Mouse (Mus musculus) MEL (cell line): ENCODE measurements around the gene Agbl5. TPM values are rescaled to one million over a fixed set of nuclear protein-coding genes. Genes with fewer than 3 reads are reported as not detected.

ENCODE experiments used
- DNase-seq: peaks from one replicate; pipeline ENCODE4 v3.0.0; 2011; ENCODE audit warnings: low read depth, low spot score
- H3K27ac ChIP-seq: 2 replicates; pipeline ENCODE4 v1.5.1; 2012; ENCODE audit warnings: low read depth, mild to moderate bottlenecking, control low read depth, low read length, moderate library complexity; ENCODE audit not compliant: control insufficient read depth
- H3K27me3 ChIP-seq, 2 experiments: fragments of 150-350 bp in 1 of 2; sonication (generic) in 1 of 2; 2 replicates each; pipeline ENCODE4 v1.6.1; 2012; ENCODE audit warnings: low read length in 2 of 2, mild to moderate bottlenecking in 2 of 2, improper control_type of control experiment in 1 of 2, moderate library complexity in 1 of 2; ENCODE audit not compliant: insufficient read depth in 2 of 2, control insufficient read depth in 1 of 2
- H3K36me3 ChIP-seq, 2 experiments: 2 replicates each; pipeline ENCODE4 v1.6.1; 2012 to 2014; ENCODE audit warnings: low read length in 2 of 2, improper control_type of control experiment in 1 of 2, inconsistent platforms in 1 of 2, mild to moderate bottlenecking in 1 of 2; ENCODE audit not compliant: insufficient read depth in 2 of 2, control insufficient read depth in 1 of 2
- H3K4me1 ChIP-seq, 2 experiments: fragments of 150-350 bp in 1 of 2; sonication (generic) in 1 of 2; 2 replicates each; pipeline ENCODE4 v1.6.1; 2012; ENCODE audit warnings: low read length in 2 of 2, improper control_type of control experiment in 1 of 2, mild to moderate bottlenecking in 1 of 2; ENCODE audit not compliant: insufficient read depth in 2 of 2, control insufficient read depth in 1 of 2
- H3K4me3 ChIP-seq, 2 experiments: fragments of 150-350 bp in 1 of 2; sonication (generic) in 1 of 2; 2 replicates each; pipeline ENCODE4 v1.5.1; 2012; ENCODE audit warnings: low read depth in 2 of 2, low read length in 2 of 2, mild to moderate bottlenecking in 2 of 2, moderate library complexity in 2 of 2, control low read depth in 1 of 2, improper control_type of control experiment in 1 of 2; ENCODE audit not compliant: control insufficient read depth in 1 of 2, insufficient read depth in 1 of 2
- H3K79me2 ChIP-seq: 2 replicates; pipeline ENCODE4 v1.6.1; 2012; ENCODE audit warnings: mild to moderate bottlenecking, low read length, moderate library complexity; ENCODE audit not compliant: control insufficient read depth, poor library complexity, insufficient read depth
- H3K9ac ChIP-seq: 2 replicates; pipeline ENCODE4 v1.6.1; 2012; ENCODE audit warnings: low read depth, mild to moderate bottlenecking, control low read depth, low read length, moderate library complexity; ENCODE audit not compliant: control insufficient read depth, poor library complexity, severe bottlenecking
- H3K9me3 ChIP-seq: fragments of 150-350 bp; sonication (generic); replicated peaks from 2 replicates; pipeline ENCODE4 v1.6.1; 2012; ENCODE audit warnings: mild to moderate bottlenecking, low read length, improper control_type of control experiment, moderate library complexity; ENCODE audit not compliant: insufficient read depth
- CHD1 ChIP-seq: IDR thresholded peaks from 2 replicates; pipeline ENCODE4 v1.6.1; 2012; ENCODE audit warnings: low read depth, mild to moderate bottlenecking, inconsistent platforms, low read length, improper control_type of control experiment
- CHD2 ChIP-seq: IDR thresholded peaks from 2 replicates; pipeline ENCODE4 v1.6.1; 2011; ENCODE audit warnings: low read length, improper control_type of control experiment
- CTCF ChIP-seq, 3 experiments: IDR thresholded peaks in 2 of 3; conservative IDR thresholded peaks in 1 of 3; 2 replicates each; pipeline ENCODE4 v1.5.1; 2011 to 2012; ENCODE audit warnings: low read length in 3 of 3, low read depth in 2 of 3, mild to moderate bottlenecking in 2 of 3, improper control_type of control experiment in 1 of 3, inconsistent platforms in 1 of 3, mixed read lengths in 1 of 3, moderate library complexity in 1 of 3; ENCODE audit not compliant: control insufficient read depth in 1 of 3, insufficient read depth in 1 of 3, poor library complexity in 1 of 3, severe bottlenecking in 1 of 3
- E2F4 ChIP-seq: IDR thresholded peaks from 2 replicates; pipeline ENCODE4 v1.6.1; 2011; ENCODE audit warnings: low read depth, low read length, improper control_type of control experiment, borderline replicate concordance
- ELF1 ChIP-seq: IDR thresholded peaks from 2 replicates; pipeline ENCODE4 v1.6.1; 2014; ENCODE audit warnings: low read depth, mild to moderate bottlenecking, inconsistent platforms, low read length, improper control_type of control experiment, moderate library complexity
- EP300 ChIP-seq, 2 experiments: IDR thresholded peaks; 2 replicates each; pipeline ENCODE4 v1.6.1; 2011; ENCODE audit warnings: improper control_type of control experiment in 2 of 2, low read length in 2 of 2, low read depth in 1 of 2, mild to moderate bottlenecking in 1 of 2
- GABPA ChIP-seq: IDR thresholded peaks from 2 replicates; pipeline ENCODE4 v1.6.1; 2012; ENCODE audit warnings: low read depth, mild to moderate bottlenecking, inconsistent platforms, low read length, improper control_type of control experiment, moderate library complexity
- HCFC1 ChIP-seq: IDR thresholded peaks from 2 replicates; pipeline ENCODE4 v1.6.1; 2012; ENCODE audit warnings: low read depth, mild to moderate bottlenecking, inconsistent platforms, low read length, improper control_type of control experiment, moderate library complexity
- JUND ChIP-seq: IDR thresholded peaks from 2 replicates; pipeline ENCODE4 v1.6.1; 2011; ENCODE audit warnings: low read depth, mild to moderate bottlenecking, improper control_type of control experiment, low read length
- KAT2A ChIP-seq: conservative IDR thresholded peaks from 2 replicates; pipeline ENCODE4 v1.6.1; 2012; ENCODE audit warnings: low read depth, low read length, improper control_type of control experiment, inconsistent platforms
- MAX ChIP-seq: IDR thresholded peaks from 2 replicates; pipeline ENCODE4 v1.6.1; 2011; ENCODE audit warnings: low read length, improper control_type of control experiment
- MAZ ChIP-seq: IDR thresholded peaks from 2 replicates; pipeline ENCODE4 v1.6.1; 2012; ENCODE audit warnings: low read depth, mild to moderate bottlenecking, inconsistent platforms, low read length, improper control_type of control experiment
- MYC ChIP-seq: IDR thresholded peaks from 2 replicates; pipeline ENCODE4 v1.6.1; 2011; ENCODE audit warnings: low read depth, mild to moderate bottlenecking, low read length, improper control_type of control experiment, moderate library complexity
- NRF1 ChIP-seq: IDR thresholded peaks from 2 replicates; pipeline ENCODE4 v1.6.1; 2014; ENCODE audit warnings: low read depth, mild to moderate bottlenecking, inconsistent platforms, low read length, improper control_type of control experiment, moderate library complexity; ENCODE audit not compliant: poor library complexity, insufficient read depth, severe bottlenecking
- POLR2AphosphoS2 ChIP-seq: IDR thresholded peaks from 2 replicates; pipeline ENCODE4 v1.6.1; 2011; ENCODE audit warnings: low read length, improper control_type of control experiment
- POLR2AphosphoS5 ChIP-seq: IDR thresholded peaks from 2 replicates; pipeline ENCODE4 v1.6.1; 2012; ENCODE audit warnings: low read depth, borderline replicate concordance, mild to moderate bottlenecking, inconsistent platforms, low read length, moderate library complexity, mixed read lengths
- RAD21 ChIP-seq: IDR thresholded peaks from 2 replicates; pipeline ENCODE4 v1.6.1; 2011; ENCODE audit warnings: mild to moderate bottlenecking, low read depth, low read length, improper control_type of control experiment
- RCOR1 ChIP-seq: IDR thresholded peaks from 2 replicates; pipeline ENCODE4 v1.6.1; 2012; ENCODE audit warnings: low read depth, mild to moderate bottlenecking, inconsistent platforms, low read length, improper control_type of control experiment
- USF1 ChIP-seq: IDR thresholded peaks from 2 replicates; pipeline ENCODE4 v1.6.1; 2014; ENCODE audit warnings: low read depth, mild to moderate bottlenecking, inconsistent platforms, low read length, improper control_type of control experiment, moderate library complexity
- USF2 ChIP-seq, 2 experiments: IDR thresholded peaks; 2 replicates each; pipeline ENCODE4 v1.6.1; 2011 to 2012; ENCODE audit warnings: improper control_type of control experiment in 2 of 2, low read length in 2 of 2, borderline replicate concordance in 1 of 2, inconsistent platforms in 1 of 2, low read depth in 1 of 2, mild to moderate bottlenecking in 1 of 2; ENCODE audit not compliant: insufficient read depth in 1 of 2
- ZC3H11A ChIP-seq: IDR thresholded peaks from 2 replicates; pipeline ENCODE4 v1.6.1; 2012; ENCODE audit warnings: low read depth, mild to moderate bottlenecking, inconsistent platforms, low read length, improper control_type of control experiment
- ZNF384 ChIP-seq: IDR thresholded peaks from 2 replicates; pipeline ENCODE4 v1.6.1; 2012; ENCODE audit warnings: low read depth, mild to moderate bottlenecking, inconsistent platforms, low read length, improper control_type of control experiment
- polyA plus RNA-seq, 2 experiments: library from polyadenylated mRNA; stranded (reverse) in 1 of 2; unstranded in 1 of 2; fragments of >175 nt in 1 of 2; fragments of >200 nt in 1 of 2; gene quantifications; 2 replicates each; pipeline versions ENCODE4 v1.2.1 to v1.2.4; 2012; ENCODE audit warnings: low replicate concordance in 2 of 2, low read depth in 1 of 2; ENCODE audit not compliant: insufficient read length in 2 of 2, insufficient read depth in 1 of 2, missing spikeins in 1 of 2
- total RNA-seq: library from RNA; depleted of rRNA; stranded (reverse); fragments of 300-350 nt; gene quantifications from 2 replicates; pipeline ENCODE4 v1.2.3, GENCODE M21; 2012

Gene Agbl5
- total and polyA plus RNA-seq, 3 experiments = 10.6 to 45.0 TPM; not detected in 1

GRCm38 (mm10) chr5:30888337-30889087 lies at the start of gene Agbl5 (continued):
- TF ChIP-seq GABPA = no peak
- TF ChIP-seq MAX = peak; percentile 90
- 0 out of 2 replicates have a peak, but pooled peaks have one; percentile 33 for TF ChIP-seq POLR2AphosphoS5
- no peak for TF ChIP-seq RCOR1
- no peak for TF ChIP-seq ZC3H11A

GRCm38 (mm10) chr5:30839731-30840130 lies 48.8 kb upstream of the Agbl5 start:
- Histone ChIP-seq H3K4me3 (no peak overlapping the region), H3K27ac (no peak overlapping the region), H3K36me3 (no peaks in the 10 kb centered on the region), H3K4me1 (no peaks in the 10 kb centered on the region), H3K9me3 (no peaks in the 10 kb centered on the region), H3K79me2 (no peaks in the 10 kb centered on the region), H3K9ac (no peak overlapping the region), H3K27me3 (no peaks in the 10 kb centered on the region; a peak in 2 of 4 replicates)
- no peak for TF ChIP-seq NRF1
- no peak for TF ChIP-seq USF2 (IDR thresholded peaks at IDR 0.05; ENCODE audit: borderline replicate concordance in 1 of 2, insufficient read depth in 1 of 2, low read depth in 1 of 2, low read length in 2 of 2)
- TF ChIP-seq E2F4 = no peak
- TF ChIP-seq MAX = no peak
- no peak for TF ChIP-seq EP300 (IDR thresholded peaks at IDR 0.05; ENCODE audit: low read depth in 1 of 2, low read length in 2 of 2)
- TF ChIP-seq POLR2AphosphoS2 = no peak
- no peak for TF ChIP-seq CHD1
- no peak for TF ChIP-seq MYC
- TF ChIP-seq ELF1 = no peak
- TF ChIP-seq CHD2 = no peak
- TF ChIP-seq MAZ = no peak
- TF ChIP-seq CTCF (IDR thresholded peaks at IDR 0.05 in 2 of 3, conservative IDR thresholded peaks at IDR 0.05 in 1 of 3; ENCODE audit: control insufficient read depth in 1 of 3, insufficient read depth in 1 of 3, low read depth in 2 of 3, low read length in 3 of 3, poor library complexity in 1 of 3, severe bottlenecking in 1 of 3) = no peak
- no peak for TF ChIP-seq RAD21
- no peak for TF ChIP-seq ZNF384
- no peak for TF ChIP-seq JUND
- TF ChIP-seq USF1 = no peak
- TF ChIP-seq HCFC1 = no peak
- TF ChIP-seq ZC3H11A = no peak
- no peak for TF ChIP-seq KAT2A
- no peak for DNase-seq
